Mouse (Mus musculus) liver, embryonic 14.5 days (tissue): Measurements from ENCODE around the gene Trim7.

Source experiments
- CTCF ChIP-seq: IDR thresholded peaks from 2 replicates; pipeline ENCODE4 v1.5.1; 2016; ENCODE audit warnings: antibody characterized with exemption, low read depth, control low read depth
- EP300 ChIP-seq: IDR thresholded peaks from 2 replicates; pipeline ENCODE4 v1.6.1; 2016; ENCODE audit warnings: antibody characterized with exemption, low read depth

DNA sequence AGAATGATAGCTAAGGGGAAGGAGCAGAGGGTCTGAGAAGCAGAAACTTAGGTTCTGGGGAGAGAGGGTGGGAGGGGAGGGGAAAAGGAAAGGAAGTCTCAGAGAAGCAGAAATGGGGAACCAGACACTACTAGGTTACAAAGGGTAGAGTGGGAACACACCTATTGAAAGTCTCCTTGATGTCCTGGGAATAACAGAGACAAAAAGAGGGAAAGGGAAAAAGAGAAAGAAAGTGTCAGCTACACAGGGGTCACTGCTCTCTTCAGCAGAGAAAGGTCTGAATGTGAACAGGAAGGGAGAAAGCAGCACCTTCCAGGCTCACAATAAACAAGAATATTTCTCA, 17.7 kb upstream of the Trim7 start:
- no peak for TF ChIP-seq CTCF
- no peak for TF ChIP-seq EP300
